Mouse (Mus musculus) CD4-positive, CD25-positive, alpha-beta regulatory T cell, adult 4 months (primary cell): ENCODE data around the gene Clic1. TPM values are rescaled to one million over a fixed set of nuclear protein-coding genes. Genes with fewer than 3 reads are reported as not detected.

Experiments
- ATAC-seq: one replicate; pipeline ENCODE4 v1.8.0; 2017
- polyA plus RNA-seq, 2 experiments: library from polyadenylated mRNA; unstranded; fragments of 100-300 nt; shearing (Covaris generic); gene quantifications; one replicate each; pipeline ENCODE4 v1.2.1; 2017

The Clic1 gene
- polyA plus RNA-seq, 2 experiments from 2014 or later = 490 to 619 TPM

DNA sequence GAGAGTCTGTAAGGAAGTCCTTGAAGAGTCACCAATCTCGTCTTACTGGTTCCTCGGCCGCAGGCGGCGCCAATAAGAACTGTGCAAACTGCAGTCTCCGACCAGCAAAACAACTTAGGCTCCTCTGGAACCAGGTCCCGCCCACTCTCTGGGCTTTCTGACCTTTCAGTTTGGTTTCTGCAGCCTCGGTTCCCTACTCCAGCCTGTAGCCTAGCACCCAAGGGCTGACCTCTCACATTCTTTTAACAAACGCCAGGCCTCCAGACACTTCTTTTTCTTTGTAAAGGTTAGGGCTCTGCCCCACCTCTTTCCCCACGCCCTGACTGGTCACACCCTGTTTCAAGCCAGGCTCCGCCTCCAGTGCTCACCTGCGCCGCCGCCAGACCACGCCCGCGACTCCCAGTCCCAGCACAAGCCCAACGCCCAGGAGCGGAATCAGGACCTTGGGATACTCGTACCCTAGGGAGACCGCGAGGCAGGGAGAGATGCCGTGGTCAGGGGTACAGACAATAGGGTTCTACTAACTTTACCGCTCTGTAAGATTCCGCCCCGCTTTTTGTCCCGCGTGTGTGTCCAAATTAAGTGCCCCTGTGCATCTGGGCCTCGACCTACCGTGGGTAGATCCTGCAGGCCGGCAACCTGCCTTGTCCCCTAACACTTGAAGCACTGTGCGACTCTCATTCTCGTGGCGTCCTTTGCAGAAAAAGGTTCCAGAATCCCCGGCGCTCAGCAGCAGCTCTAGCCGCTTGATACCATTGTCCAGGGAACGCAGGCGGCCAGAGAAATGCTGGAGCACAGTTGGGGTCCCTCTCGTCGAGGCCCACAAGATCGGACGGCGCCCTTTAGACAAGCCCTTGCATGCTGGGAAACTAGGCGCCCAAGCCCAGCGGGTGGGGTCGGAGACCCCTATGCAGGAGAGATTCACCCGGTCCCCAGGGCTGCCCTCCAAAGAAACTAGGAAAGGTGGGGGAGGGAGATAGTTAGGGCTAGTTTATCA is 15.5 kb downstream of the Clic1 start, which contains the start of gene Ly6g6c:
TSS of gene Ly6g6c (plus strand) at position 438 of the 997 bp plus-strand sequence.
- peak; percentile 64 for ATAC-seq

DNA sequence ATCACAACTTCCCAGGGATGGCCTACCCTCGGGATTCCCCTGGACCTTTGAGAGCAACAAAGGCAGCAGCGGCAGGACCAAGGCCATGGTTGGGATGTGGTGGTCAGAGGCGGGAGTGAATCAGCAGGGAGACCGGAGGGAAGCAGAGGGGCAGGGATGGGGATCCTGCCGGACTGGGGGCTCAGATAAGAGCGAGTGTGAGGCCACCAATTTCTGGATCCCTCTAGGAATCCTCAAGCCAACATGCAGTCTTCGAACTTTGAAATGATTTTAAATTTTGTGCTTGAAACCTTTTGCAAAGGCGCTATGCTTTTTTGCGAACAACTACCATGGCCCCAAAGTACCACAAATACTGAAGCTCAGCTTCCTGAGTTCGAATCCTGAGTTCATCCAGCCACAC is 16.3 kb downstream of the Clic1 start, which contains the start of gene Mpig6b:
TSS of gene Mpig6b (minus strand) at position 101 of the 400 bp plus-strand sequence.
- ATAC-seq = no peak

DNA sequence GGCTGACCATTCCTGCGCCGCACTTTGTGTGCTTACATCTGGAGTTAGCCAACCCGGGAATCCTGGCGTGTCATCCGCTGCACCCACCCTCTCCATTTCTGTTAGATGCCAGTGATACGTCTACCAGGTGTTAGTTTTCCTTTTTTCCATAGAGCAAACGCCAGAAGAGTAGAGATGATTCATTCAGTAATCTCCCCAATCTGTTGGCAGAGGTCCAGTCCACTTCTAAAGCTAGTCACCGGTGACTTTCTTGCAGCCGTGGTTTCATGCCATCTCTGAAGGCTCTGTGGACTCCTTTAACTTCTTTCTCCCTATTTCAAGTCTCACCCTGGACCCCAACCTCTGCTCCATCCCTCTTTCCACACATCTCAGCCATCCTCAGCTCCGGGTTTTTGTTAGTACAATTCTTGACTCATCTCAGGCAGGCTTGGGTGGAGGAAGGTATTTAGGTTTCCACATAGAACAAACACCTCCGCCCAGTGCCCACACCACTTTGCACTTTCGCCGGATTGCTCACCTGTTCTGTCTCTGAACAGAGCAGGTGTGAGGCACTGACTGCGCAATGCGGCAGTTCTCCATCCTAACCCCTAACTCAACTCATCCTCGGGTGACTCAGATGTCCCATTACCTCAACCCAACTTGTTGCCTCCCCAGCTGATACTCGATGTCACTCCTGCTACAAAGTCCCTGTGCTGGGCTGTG is 18.6 kb downstream of the Clic1 start:
- no peak for ATAC-seq

DNA sequence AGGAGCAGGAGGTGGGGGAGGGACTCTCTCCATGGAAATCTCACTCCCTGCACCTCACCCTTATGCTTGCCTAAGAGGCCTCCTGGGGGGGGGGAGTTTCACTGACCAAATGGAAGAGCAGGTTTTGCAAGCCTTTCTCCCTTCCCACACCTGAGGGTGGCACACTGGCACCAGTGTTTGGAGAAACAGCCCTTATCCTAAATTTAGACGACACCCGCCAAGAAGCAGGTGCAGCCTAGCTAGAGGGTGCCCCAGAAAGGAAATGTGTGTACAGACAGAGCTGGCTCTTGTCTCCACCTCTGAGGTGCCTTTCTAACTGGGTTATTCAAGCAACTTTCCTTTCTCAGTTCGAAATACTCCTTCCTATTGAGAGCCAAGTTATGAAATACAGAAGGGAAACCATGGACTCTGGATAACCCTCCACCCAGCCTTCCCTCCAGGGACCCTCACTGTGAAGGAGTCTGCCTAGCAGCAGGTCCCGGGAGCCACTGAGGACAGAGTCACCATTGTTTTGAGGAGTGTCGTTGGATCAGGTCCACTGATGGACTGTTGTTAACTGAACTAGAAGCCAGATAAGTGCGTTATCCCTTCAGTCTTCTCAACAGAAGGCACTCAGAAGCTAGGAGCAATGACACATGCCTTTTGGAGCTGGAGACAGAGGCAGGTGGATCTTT is 20.9 kb downstream of the Clic1 start:
- ATAC-seq = no peak

DNA sequence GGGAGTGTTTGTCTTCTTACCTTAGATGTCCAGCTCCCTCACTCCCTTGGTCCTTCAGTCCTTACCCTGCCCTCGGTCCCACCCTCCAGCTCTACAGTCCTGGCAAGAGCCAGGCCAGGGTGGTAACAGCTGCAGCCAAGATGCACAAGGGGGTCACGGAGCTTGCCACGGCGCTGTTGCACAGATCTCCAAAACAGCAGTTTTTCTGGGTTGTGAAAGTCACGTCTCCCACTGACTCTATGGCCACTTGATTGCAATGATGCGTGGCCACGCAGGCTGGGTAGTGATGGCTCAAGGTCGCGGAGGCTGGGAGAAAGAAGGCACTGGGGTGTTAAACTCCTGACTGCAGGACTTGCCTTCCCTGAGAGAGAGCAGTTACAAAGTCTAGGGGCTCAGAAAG is 21.7 kb downstream of the Clic1 start:
- no peak for ATAC-seq

DNA sequence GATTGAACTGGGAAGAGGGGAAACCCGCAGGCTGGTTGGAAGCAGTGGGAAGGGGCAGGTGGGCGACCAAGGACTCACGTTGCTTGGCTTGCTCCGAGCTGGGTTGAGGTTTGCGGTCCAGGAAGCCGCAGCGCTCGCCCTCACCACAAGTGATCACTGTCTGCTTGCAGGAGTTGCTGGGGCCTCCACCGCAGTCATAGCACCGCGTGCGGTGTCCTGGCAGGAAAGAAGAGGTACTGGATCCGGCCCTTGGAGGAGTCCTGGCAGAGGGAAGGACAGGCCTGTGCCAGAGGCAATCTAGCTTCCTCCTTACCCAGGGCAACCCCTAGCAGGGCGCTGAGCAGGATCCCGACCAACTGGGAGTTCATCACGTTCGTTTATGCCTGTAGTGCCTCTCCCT is 24.3 kb downstream of the Clic1 start:
- ATAC-seq = no peak

DNA sequence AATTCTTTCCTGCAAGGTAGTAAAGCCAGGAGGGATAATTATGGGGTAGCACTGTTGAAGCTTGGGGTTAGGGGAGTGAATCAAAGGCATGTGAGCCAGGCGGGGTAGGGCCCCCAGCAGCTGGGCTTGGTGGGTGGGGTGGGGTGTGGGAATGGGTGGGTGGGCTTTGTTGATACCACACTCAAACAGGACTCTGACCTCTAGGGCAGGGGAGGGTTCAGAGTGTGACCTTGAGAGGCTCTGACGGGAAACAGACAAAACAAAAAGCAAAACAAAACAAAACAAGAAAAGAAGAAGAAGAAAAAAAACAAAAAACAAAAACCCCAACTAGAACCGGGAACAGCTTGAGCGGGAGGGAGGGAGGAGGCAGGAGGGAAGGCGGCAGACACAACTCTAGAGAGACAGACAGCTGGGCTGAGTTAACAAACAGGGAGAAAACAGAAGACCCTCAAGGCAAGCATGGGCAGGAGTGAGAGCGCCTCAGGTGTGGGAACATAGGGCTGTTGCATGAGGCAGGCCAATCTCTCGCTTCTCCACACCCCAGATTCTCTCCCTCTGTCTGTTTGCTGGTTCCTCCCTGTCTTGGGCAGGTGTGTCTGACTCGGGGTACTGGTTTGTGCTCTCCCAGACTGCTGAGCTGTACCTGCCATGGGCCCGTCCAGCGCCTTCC is 26.9 kb downstream of the Clic1 start, which contains the start of gene Ly6g6e:
TSS of gene Ly6g6e (plus strand) at position 396 of the 670 bp plus-strand sequence.
- ATAC-seq = no peak

DNA sequence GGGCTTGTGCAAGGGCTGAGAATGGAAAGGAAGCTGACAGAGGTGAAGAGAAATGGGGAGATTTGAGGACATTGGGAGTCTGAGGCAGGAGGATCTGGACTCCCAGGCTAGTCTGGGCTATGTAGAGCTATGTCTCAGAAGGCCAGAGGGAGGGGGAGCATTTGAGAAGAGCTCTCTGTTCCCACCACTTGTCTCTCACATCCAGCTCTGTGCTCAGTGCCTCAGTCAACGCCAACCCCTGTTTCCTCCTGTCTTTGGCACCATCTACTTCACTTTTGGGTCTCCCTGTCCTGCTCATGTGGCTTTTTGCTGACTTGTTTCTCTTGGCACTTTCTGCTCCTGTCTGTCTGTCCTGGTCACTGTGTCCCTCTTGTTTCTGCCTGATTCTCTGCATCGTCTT is 27.5 kb downstream of the Clic1 start:
- no peak for ATAC-seq

DNA sequence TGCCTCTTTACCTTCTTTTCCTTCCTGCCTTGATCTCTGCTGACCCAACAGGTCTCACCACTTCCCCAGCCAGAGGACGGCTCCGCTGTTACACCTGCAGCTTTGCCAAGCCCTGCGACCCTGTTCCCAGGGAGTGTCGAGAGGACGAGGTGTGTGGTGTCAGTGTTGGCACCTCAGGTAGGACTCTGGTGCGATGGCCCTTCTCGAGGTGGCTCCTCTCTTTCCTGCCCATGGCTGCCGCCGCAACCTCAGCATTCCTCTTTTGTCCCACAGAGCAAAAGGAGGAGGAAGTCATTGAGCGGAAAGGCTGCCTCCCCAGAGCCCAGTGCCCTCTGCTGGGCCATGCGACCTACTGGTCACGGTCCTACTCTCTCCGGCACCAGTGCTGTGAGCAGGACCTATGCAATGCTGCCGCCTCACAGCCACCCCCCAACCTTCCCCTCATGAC is 28.0 kb downstream of the Clic1 start, which contains the start of gene Ly6g6d:
TSS of gene Ly6g6d (minus strand) at position 280 of the 448 bp plus-strand sequence.
- ATAC-seq = no peak

DNA sequence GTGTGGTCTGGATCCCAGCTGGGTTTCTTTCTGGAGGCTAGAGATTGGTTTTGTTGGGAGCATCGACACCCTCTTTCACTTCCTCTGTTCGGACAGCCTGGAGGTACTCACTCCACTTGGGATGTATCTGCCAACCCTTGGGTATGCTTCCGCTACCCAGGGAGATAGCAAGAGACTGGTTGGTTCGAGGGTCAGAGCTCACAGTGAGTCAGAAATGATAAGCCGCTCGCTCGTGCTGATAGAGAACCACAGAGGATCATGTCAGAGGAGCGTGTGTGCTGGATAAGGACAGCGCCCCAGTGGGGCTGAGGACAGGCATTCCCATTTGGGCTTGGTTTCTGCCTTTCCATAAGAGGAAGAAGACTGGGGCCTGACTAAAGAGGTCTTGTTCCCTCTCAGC is 30.0 kb downstream of the Clic1 start:
- ATAC-seq = no peak

DNA sequence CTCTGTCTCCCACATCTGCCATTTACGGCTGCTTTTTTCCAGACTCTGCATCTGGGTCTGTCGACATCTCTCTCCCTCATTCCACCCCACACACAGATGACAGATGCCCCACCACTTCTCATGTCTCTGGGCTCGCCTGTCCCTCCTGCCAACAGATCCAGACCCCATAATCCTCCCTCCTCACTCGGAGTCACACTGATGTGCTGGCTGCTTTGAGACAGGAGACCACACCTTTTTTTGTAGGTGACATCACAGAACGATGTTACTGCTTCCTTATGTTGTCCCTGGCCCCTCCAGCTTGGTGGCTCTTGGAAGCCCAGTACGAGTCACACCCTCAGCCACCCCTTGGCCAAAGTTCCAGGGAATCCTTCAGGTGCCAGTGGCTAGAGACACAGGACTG is 30.5 kb downstream of the Clic1 start:
- ATAC-seq = no peak

DNA sequence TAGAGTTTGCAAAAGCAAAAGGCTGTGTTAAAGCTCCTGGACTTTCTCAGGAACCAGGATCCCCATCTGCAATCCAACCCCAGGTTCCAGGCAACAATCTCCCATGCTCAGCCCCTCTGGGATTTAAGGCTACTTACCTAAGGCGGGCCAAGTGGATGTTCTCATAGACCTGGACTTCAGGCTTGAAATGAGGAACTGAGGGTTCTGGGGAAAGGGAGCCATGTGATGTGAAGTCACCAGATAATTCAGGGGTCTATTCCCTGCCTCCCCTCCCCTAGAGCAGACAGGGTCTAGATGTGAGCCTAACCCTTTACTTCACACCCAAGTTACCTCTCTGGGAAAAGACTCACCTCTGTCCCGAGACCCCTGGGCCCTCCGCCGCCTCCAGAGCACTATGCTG is 30.9 kb downstream of the Clic1 start:
- no peak for ATAC-seq

DNA sequence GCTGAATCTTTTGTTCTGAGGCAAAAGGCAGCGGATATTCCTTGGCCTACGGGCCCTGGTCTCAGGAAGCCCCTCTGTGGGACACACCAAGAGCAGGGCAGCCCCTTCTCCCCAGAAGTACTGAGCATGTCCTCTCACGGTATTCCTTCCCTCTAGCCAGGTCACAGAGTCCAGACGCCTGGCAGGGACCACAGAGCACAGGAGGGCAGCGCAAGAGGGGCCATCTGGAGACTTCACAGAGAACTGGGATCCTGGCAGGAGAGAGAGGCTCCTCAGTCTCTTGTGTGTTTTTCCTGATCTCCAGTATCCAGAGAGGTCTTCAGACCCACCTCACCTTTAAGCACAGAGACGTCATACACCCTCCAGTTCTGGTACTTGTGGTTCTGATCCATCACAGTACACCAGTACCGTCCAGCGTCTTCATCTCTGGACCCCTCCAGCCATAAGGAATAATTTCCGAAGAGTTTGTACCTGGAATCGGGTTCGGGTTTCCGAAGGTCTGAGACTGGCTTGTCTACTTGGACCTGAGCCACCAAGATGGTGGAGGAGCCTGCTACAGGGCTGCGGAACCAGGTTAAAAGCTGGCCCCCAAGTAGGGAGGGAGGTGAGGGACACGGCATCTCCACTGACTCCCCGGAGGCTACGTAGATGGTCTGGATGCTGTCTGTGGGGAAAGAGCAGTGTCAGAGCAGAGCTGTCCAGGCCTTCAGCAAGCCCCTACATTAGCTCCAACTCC is 33.2 kb downstream of the Clic1 start:
- no peak for ATAC-seq

DNA sequence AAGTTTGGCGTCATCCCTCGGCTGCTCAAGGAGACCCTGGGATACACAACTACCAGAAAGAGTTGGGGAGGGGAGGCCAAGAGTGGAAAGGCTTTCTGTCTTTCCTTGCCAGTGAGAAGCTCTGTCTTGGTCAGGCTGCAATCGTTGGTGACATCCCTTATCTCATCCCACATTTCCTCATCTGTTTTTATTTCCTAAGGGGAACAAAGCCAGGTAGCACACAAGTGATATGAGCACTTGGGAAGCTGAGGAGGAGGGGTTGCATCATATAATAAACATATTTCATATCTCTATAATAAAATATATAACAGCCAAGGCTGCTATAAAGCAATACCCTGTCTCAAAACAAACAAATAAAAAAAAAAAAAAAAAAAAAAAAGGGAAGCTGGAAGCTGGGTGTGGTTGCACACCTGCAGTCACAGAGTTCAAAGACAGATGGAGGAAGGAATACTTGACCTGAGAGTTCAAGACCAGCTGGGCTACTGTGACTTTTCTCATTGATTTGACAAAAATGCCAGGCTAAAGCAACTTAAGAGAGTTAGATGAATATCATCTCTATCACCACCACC is 34.2 kb downstream of the Clic1 start:
- ATAC-seq = no peak

DNA sequence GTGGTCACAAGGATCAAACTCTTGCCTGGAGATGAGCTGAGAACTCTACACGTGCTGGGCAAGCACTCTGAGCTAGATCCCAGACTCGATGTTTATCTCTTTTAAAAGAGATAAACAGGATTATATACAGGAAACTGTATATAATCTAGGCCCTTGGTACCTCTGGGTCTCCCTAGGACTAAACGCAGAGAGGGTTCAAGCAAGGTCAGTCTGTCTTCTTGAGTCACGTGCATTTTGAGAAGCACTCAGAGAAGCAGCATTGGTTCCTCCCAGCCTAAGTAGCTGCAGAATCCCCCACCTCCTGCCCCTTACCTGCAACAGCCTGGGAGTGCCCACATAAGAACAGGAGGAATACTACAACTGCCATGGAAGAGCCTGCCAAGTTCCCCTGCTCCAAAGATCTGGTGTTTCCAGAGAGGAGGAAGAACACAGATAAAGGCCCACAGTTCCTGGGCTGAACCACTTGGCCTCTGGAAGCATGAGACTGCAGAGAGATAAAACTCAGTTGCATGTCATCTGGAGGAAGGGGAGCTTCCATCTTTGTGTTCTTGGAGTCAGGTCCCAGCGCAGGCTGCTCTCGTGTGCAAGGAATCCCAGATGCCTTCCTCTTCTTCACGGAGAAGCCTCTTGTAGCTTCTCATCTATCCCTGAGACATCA is 35.6 kb downstream of the Clic1 start, which contains the start of gene Ly6g6f:
TSS of gene Ly6g6f (minus strand) at position 403 of the 658 bp plus-strand sequence.
- ATAC-seq = no peak

DNA sequence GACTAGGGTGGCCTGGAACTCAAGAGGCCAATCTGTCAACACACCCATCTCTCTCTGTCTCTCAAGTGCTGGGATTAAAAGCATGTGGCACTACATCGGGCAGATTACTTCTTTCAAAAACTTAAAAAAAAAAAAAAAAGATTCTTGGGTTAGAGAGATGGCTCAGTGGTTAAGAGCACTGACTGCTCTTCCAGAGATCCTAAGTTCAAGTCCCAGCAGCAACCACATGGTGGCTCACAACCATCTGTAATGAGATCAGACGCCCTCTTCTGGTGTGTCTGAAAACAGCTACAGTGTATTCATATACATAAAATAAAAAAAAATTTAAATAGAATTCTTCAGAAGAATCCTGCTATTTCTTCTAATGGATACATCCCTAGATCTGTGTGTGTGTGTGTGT is 38.4 kb downstream of the Clic1 start:
- no peak for ATAC-seq

DNA sequence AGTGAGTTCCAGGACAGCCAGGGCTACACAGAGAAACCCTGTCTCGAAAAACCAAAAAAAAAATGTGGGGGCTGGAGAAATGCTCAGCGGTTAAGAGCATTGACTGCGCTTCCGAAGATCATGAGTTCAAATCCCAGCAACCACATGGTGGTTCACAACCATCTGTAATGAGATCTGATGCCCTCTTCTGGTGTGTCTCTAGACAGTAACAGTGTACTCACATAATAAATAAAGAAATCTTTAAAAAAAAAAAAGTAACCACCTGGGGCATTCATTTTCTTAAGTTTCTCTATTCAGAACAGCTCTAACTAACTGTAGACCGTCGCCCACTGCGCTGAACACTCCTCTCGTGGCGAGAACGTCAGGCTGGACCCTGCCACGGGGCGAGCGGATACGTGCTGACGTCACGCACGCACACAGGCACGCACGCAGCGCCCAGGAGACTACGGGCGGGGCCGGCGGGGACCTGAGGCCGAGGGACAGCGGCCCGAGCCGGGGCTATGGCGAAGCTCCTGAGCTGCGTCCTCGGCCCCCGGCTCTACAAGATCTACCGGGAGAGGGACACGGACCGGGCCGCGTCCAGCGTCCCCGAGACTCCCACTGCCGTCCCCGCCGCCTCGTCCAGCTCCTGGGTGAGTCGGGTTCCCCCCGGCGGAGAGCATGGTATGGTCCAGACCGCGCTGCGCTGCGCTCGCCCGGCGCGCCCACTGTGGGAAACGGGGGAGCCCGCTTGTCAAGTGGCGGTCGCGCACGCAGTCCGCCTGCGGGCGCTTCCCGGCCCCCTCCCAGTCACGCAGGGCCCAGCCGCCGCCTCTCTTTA is 39.3 kb downstream of the Clic1 start, which contains the start of gene Abhd16a:
TSS of gene Abhd16a (plus strand) at position 439 of the 820 bp plus-strand sequence.
- ATAC-seq = peak; percentile 94

DNA sequence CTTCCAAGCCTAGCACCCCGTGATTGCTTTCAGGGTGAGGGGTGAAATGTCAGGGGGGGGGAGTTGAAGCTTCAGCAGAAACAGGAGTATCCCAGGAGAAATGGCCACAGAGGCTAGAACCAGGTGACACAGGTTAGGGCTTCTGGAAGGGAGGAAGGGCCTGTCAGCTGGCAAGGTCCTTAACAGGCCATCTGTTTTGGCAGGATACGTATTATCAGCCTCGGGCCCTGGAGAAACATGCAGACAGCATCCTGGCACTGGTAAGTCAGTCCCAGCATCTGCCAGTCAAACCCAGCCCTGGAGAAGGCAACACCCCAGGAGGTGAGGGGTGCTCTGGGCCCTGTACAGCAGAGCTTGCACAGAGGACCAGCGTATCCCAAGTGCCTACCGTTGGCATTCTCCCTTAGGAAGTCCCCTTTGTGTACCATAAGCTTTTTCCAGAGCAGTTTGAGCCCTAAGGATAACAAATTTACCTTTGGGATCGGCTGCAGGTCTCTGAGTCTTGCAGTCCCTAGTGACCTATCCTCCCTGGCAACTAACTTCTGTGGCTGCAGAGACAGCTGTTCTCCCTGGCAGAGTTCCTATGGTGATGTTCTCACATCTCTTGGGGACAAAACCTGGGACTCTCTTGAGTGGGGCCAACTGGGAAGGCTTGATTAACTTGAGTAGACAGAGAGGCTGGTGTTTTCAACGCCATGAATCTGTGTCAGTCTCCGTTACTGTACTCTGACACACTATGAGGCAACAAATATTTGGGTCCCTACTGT is 40.6 kb downstream of the Clic1 start:
- ATAC-seq = no peak
